Mouse (Mus musculus) frontal cortex, postnatal 25 days (tissue): ENCODE data around the gene Olfr419.

Experiments used
- DNase-seq, 2 experiments: peaks; one replicate each; pipeline ENCODE4 v3.0.0; 2022; ENCODE audit warnings: low spot score in 2 of 2

Olfr419 gene

GRCm38 (mm10) chr1:174251961-174252360 is at the start of gene Olfr419:
TSS of gene Olfr419 (minus strand) at chr1:174252061.
- no peak for DNase-seq

GRCm38 (mm10) chr1:174270643-174271042 is 18.8 kb upstream of the Olfr419 start:
- DNase-seq = no peak

- DNase-seq = no peak
These were observed 17.3 kb upstream of the Olfr419 start for GRCm38 (mm10) chr1:174269162-174269561.

DNA sequence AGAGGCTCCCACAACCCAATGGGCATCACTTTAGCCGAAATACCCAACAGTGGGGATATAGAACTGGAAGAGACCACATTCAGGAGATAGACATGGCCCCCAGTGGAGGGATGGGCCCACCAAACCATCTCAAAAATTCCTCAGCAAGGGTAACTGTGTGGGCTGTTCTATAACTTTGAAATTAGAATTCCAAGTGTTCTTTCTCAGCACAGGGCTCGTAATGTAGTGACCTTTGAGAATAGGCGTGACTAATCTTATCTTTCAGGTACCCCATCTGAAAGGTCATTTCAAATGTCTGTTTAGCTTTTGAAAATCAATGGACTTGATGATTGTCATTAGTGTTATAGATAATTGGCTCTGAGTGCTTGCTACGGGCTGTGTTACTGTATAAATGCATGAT is 16.0 kb upstream of the Olfr419 start:
- DNase-seq = no peak

DNA sequence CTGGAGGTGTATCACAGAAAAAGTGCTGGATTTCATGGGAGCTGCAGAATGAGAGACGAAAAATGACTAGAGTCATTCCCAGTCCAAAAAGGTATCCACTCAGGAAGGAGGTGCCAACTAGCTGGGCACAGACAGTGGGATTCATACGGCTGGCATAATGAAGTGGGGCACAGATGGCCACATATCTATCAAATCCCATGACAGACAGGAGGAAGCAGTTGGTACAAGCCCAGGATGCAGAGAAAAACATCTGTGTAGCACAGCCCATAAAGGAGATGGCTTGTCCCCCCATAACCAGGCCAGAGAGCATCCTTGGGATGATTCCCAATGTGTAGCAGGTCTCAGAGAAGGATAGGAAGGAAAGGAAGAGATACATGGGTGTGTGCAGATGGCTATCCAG is 1.5 kb downstream of the Olfr419 start:
- DNase-seq = no peak

- no peak for DNase-seq
These were observed 4.7 kb downstream of the Olfr419 start for GRCm38 (mm10) chr1:174247170-174247569.

DNA sequence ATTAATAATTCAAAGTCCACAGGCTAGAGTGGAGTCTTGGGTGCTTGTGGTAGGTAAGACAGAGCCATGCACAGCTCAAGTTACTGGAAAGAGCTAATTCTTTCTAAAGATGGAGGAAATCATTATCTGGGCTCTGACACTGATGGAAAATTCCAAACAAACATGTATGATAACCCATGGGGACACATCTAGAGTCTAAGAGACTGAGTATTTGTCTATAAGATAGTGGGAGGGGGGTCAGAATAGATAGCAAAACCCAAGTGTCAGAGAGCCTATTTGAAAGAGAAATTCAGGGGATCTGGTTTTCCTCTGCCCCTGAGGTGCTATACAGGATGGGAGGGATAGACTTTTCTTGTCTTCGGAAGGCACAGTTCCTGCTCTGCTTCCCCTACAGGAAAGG is 5.8 kb downstream of the Olfr419 start:
- DNase-seq = no peak

- DNase-seq = no peak
These were observed 7.2 kb downstream of the Olfr419 start for GRCm38 (mm10) chr1:174244621-174245020.

GRCm38 (mm10) chr1:174239916-174240315 is 11.9 kb downstream of the Olfr419 start:
- DNase-seq = no peak

DNA sequence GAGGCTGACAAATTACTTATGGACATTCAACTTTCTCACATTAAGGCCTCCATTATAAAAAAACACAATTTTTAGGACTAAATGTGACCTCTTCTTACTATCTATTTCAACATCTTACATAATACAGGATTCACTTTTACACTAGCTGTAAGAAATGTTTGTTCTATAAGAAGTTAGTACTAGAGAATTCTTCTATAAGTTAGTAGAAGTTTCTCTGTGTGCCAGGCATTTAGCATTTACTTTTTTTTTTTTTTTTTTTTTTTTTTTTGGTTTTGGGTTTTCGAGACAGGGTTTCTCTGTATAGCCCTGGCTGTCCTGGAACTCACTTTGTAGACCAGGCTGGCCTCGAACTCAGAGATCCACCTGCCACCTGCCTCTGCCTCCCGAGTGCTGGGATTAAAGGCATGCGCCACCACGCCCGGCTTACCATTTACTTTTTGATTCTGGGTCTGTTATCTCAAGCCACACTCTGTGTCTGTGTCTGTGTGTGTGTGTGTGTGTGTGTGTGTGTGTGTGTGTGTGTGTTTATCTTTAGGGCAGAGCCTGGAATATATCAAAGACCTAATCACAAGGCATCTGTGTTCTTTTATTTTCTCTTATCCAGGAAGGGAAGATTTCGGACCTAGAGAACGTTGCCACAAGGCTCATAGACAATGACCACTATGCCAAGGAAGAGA is 35.2 kb downstream of the Olfr419 start:
- no peak for DNase-seq

- DNase-seq = no peak
These were observed 36.4 kb downstream of the Olfr419 start for GRCm38 (mm10) chr1:174215270-174216038.

DNA sequence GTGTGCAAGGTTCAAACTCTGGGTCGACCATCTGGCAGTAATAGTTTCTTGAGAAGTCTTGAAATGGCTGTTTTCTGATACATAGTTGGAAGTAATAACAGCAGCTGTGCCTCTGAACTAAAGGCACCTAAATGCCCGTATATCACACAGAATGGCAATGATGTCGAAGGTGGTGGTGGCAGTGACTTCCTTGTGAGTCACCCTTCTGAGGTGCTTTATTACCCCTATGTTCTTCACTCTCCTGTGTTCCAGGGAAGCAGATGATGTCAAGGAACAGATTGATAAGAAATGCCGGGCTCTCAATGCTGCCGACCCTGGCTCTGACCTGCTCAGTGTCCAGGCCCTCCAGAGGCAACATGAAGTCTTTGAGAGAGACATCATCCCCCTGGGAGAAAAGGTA is 39.6 kb downstream of the Olfr419 start:
- DNase-seq = no peak

GRCm38 (mm10) chr1:174204699-174205098 is 47.2 kb downstream of the Olfr419 start:
- DNase-seq = no peak
